Mouse (Mus musculus) embryonic fibroblast, embryonic 13.5 days (primary cell): ENCODE data around the gene Cnot2. TPM values are rescaled to one million over a fixed set of nuclear protein-coding genes. Genes with fewer than 3 reads are reported as not detected.

Experiments used
- H3K27ac ChIP-seq: 2 replicates; pipeline ENCODE4 v1.5.1; 2012; ENCODE audit warnings: low read length, control low read depth, inconsistent platforms; ENCODE audit not compliant: insufficient read depth
- H3K4me1 ChIP-seq: 2 replicates; pipeline ENCODE4 v1.6.1; 2011; ENCODE audit warnings: low read length; ENCODE audit not compliant: control insufficient read depth, insufficient read depth
- H3K4me3 ChIP-seq: 2 replicates; pipeline ENCODE4 v1.5.1; 2011; ENCODE audit warnings: mild to moderate bottlenecking, control low read depth, low read length; ENCODE audit not compliant: insufficient read depth
- CTCF ChIP-seq: IDR thresholded peaks from 2 replicates; pipeline ENCODE4 v1.5.1; 2011; ENCODE audit warnings: mild to moderate bottlenecking, control low read depth, low read length, moderate library complexity, borderline replicate concordance; ENCODE audit not compliant: insufficient read depth
- POLR2A ChIP-seq: IDR thresholded peaks from 2 replicates; pipeline ENCODE4 v1.6.1; 2011; ENCODE audit warnings: low read depth, mild to moderate bottlenecking, control low read depth, low read length, moderate library complexity
- polyA plus RNA-seq: library from polyadenylated mRNA; stranded (reverse); fragments of >200 nt; gene quantifications from 2 replicates; pipeline ENCODE4 v1.2.4, GENCODE M21; 2011; ENCODE audit warnings: low read depth; ENCODE audit not compliant: missing spikeins, insufficient read length

Gene Cnot2
- polyA plus RNA-seq, 1 experiment, result 111 TPM

DNA sequence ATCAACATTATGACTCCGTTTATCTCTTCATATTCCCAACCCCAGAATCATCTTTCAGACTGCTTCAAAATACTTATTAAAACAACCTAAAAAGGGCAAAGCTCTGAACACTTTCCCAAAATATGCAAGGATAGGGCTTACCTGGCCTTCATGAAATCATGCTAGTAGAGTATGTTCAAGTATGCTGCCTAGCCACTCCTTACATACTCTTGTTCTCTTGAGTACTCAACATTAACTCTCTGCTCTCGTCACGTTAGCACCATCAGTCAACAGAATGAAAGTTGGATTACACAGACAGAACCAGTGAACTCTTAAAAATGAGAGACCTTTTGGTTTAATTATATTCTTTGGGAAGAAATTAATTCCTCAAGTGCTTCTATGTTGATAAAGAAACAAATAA, 43.8 kb downstream of the Cnot2 start:
- Histone ChIP-seq H3K4me3 (no peak overlapping the region), H3K4me1 (peaks cover 3% of the 10 kb centered on the region), H3K27ac (no peak overlapping the region)
- TF ChIP-seq CTCF (no peak), POLR2A (no peak)

- peaks cover 6% of the 10 kb centered on the region for H3K4me1 ChIP-seq
- no peak for TF ChIP-seq CTCF
- TF ChIP-seq POLR2A, result no peak
- H3K4me3 ChIP-seq, result no peak overlapping the region
- H3K27ac ChIP-seq, result no peak overlapping the region
Observed at GRCm38 (mm10) chr10:116534278-116534677, 47.0 kb downstream of the Cnot2 start.

DNA sequence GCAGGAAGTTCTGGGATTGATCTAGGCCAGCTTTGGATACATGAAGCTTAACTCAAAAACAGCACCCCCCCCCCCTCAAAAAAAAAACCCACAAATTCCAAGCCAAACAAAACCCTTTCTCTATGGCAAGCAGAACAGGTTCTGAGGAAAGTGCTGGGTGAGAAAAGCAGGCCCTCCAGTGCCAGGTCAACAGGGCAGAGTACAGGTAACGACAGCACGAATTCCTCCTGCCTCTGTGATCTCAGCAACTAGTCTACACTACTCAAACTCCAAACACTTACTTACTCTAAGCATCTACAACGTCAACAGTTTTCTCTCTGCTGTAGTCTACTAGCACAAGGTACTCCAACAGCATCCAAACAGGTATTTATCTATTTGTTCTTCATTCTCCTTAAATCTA, 48.8 kb downstream of the Cnot2 start:
- TF ChIP-seq POLR2A (no peak), CTCF (no peak)
- H3K4me1 ChIP-seq, result peaks cover 6% of the 10 kb centered on the region
- no peak overlapping the region for H3K27ac ChIP-seq

GRCm38 (mm10) chr10:116531063-116531462, 50.2 kb downstream of the Cnot2 start:
- peaks cover 2% of the 10 kb centered on the region for H3K4me1 ChIP-seq
- H3K27ac ChIP-seq, result no peak overlapping the region
- no peak overlapping the region for H3K4me3 ChIP-seq
- TF ChIP-seq POLR2A (no peak), CTCF (no peak)

More for the DNA sequence above, 48.8 kb downstream of the Cnot2 start:
- no peak overlapping the region for H3K4me3 ChIP-seq

- TF ChIP-seq POLR2A (no peak), CTCF (no peak)
- Histone ChIP-seq H3K27ac (no peak overlapping the region), H3K4me3 (no peak overlapping the region), H3K4me1 (no peaks in the 10 kb centered on the region)
Observed at GRCm38 (mm10) chr10:116519588-116519987, 61.7 kb downstream of the Cnot2 start.

DNA sequence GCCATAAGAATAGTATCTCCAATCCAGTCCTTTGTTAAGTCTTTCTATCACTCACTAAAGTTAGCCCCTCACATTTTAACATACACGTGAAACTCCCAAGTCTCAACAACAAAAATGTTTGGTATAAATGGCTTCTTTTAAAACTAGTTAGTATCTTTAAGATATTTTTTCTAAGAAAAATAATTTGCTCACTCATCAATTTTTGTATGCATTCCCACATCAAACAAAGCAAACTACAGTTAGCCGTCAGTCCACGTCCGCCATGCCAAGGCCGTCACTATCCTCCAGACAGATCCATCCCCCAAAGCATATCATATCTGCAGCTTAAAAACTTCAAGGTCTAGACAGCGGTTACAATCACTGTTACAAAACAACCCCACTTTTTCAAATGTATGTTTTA, 65.7 kb downstream of the Cnot2 start:
- Histone ChIP-seq H3K4me1 (no peaks in the 10 kb centered on the region), H3K27ac (no peak overlapping the region), H3K4me3 (no peak overlapping the region)
- no peak for TF ChIP-seq CTCF
- TF ChIP-seq POLR2A, result no peak

DNA sequence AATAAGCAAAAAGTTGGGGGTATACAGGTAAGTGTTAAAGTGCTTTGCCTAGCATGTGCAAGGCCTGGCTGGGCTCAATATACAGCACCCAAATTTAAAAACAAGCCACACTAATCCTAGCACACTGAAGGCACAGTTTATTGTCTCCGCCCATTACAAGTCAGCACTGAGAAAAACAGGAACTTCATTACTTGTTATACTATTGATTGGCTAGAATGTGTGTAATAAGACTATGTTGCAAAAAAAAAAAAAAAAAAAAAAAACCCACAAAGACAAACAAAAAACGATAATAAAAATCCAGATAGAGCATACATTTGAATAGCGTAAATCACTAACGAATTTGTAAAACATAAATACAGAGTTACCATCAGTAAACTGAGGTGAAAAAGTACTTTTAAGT, 66.2 kb downstream of the Cnot2 start:
- no peak overlapping the region for H3K27ac ChIP-seq
- no peak for TF ChIP-seq CTCF
- H3K4me1 ChIP-seq, result no peaks in the 10 kb centered on the region
- no peak overlapping the region for H3K4me3 ChIP-seq

DNA sequence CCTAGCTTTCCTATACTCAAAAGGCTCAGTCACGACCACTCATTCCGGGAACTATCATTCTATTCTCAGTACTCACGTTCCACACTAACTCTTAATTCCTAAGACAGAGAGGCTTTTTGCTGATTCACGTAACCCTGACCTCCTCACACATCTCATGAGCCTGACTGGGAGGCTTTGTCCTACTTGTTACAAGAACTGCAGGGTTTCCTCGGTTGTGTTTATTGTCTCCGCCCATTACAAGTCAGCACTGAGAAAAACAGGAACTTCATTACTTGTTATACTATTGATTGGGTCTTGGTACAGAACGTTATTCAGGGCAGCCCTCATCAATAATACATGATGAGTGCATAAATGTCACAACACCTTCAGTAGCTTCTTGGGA, 68.1 kb downstream of the Cnot2 start:
- TF ChIP-seq POLR2A, result no peak
- no peak for TF ChIP-seq CTCF
- no peaks in the 10 kb centered on the region for H3K4me1 ChIP-seq
- no peak overlapping the region for H3K27ac ChIP-seq
- H3K4me3 ChIP-seq, result no peak overlapping the region

DNA sequence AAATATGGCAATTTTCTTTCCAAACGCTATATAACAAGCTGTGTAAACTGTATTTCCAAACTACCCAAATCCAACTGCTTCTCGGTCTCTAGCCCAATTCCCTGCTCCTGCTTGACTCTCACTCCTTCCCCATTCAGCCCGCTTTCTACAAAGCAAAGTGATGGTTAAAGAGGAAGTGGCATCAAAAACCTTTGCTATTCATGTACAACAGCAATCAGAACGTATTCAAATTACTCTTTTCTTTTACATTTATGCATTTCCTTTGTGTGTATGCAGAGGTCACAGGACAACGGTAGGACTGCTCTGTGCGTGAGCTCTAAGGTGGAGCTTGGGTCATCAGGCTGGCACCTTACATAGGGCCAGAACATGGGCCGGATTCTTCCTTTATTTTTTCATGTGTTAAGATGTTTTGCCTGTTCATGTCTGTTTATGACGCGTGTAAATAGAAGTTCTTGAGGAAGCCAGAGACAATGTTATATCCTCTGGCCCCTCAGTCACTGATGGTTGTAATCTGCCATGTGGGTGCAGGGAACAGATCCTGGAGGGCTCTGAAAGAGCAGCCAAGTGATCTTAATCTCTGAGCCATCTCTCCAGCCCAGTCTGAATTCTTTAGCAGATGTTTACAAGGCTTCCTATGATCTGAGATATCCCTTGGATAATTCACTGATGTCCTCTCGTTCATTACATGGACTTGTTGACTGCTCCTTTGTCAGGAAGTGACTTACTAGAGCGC, 68.6 kb downstream of the Cnot2 start:
- TF ChIP-seq POLR2A (no peak), CTCF (no peak)
- Histone ChIP-seq H3K27ac (no peak overlapping the region), H3K4me1 (no peaks in the 10 kb centered on the region), H3K4me3 (no peak overlapping the region)

DNA sequence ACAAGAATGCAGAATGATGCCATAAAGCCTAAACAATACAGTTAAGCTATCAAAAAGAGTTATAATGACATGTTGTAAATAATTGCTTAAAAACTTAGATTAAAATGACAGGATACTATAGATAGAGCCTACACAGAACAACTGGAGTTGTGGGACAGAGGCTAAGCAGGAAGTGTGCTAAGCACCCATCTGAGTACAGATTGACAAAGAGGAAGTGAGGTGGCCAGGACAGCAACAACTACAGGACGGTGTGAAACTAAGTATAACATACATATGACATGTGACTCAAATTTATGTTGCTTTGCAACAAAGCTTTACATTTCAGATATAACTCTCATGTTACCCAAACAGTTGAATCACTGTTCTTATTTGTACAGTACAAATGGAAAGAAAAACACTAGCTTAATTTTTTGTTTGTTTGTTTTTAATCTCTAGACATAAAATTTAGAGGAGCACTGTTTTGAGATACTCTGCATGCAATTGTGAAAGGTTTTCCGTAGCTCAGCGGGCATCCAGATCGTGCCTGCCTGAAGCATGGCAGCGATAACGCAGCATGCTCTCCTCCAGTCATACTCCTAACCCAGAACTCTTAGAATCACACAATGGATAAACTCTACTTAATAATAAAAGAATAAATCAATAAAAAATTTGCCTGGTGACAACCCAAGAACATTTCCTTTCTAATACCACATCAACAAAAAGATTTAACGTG, 75.9 kb downstream of the Cnot2 start:
- Histone ChIP-seq H3K4me3 (no peak overlapping the region), H3K27ac (no peak overlapping the region), H3K4me1 (no peaks in the 10 kb centered on the region)
- no peak for TF ChIP-seq POLR2A
- no peak for TF ChIP-seq CTCF

DNA sequence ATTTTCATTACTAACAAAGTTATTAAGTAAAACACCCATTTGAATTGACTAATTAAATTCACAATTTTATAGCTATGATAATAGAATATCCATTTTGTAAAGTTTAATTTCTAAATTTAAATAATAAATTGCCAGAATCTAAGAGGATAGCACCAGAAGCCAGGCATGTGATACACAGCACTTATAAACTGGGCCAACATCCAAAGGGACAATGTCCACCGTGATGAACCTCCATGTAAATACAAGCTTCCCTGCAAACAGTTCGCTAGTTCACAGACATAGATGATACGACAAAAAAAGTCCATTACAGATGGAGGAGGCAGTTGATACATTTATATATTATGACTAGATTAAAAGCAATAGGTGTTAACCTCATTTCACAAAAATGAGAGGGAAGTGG, 88.5 kb downstream of the Cnot2 start:
- Histone ChIP-seq H3K27ac (no peak overlapping the region), H3K4me3 (no peak overlapping the region), H3K4me1 (no peaks in the 10 kb centered on the region)
- no peak for TF ChIP-seq POLR2A
- TF ChIP-seq CTCF, result no peak
